Mouse (Mus musculus): ENCODE data around the gene Slc25a28.

DNA sequence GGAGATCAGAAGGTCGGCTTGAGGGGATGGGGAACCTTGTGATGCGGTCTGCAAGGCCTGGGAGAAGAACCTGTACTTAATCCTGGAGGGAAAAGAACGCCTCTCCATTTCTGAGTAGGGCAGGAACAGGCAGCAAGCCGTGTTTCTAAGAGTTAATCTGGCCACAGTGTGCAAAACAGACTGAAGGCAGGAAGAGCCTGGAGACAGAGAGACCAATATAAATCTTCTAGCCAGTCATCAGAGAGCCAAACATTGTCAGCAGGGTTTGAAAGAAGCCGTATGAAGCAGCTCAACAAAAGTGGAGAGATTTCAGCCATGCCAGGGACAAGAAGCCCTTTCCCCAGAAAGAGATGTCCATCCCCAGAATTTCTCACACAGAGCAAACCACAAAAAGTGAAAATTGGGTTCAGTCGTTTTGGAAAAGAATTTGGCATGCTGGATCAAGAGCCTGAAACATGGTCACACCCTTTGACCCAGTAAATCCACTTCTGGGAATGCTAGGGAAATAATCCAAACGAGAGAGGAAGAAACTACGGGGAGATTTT, 23.4 kb downstream of the Slc25a28 start:
- no peak for TF ChIP-seq POLR2A (IDR thresholded peaks at IDR 0.05; ENCODE audit: borderline replicate concordance, insufficient read depth, low read length)
- no peak for TF ChIP-seq CTCF (IDR thresholded peaks at IDR 0.05; ENCODE audit: borderline replicate concordance, insufficient read depth, low read depth, low read length)
